Mouse (Mus musculus) bone marrow macrophage, adult 2 months (primary cell): ENCODE measurements at regions not wholly inside any gene's neighbourhood (a gene's known extent, or its start where the extent isn't known, plus 50 kb on each side); places are given as distances from the start of the nearest gene placed in this dataset.

Source experiments
- CTCF ChIP-seq: IDR thresholded peaks from 2 replicates; pipeline ENCODE4 v1.5.1; 2012; ENCODE audit warnings: low read depth, mild to moderate bottlenecking, low read length, moderate library complexity
- POLR2A ChIP-seq: IDR thresholded peaks from 2 replicates; pipeline ENCODE4 v1.6.1; 2012; ENCODE audit warnings: mild to moderate bottlenecking, low read depth, low read length, borderline replicate concordance

DNA sequence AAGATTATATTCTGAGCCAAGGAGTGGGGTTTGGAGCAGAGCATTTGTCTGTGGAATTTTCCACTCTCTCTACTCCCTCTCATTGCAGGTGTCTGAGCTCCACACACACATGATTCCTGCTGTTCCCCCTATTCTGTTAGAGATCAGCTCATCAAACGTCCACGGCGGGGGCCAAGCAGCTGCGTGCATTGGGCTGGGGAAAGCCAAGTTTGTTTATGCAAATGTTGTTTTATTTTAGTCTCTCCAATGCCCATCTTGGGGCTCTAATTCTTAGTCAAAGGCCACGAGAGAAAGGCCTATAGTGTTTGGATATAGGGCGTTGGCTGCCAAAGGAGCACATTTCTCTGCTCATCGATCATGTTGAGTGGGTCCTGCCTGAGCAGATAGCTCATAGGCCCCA, 234.6 kb downstream of the Eipr1 start:
- TF ChIP-seq CTCF: no peak
- no peak for TF ChIP-seq POLR2A
